Mouse (Mus musculus) c-Kit-positive CD71-positive TER-119-positive erythroid progenitor cells, embryonic 14.5 days (primary cell): ENCODE measurements at regions not wholly inside any gene's neighbourhood (a gene's known extent, or its start where the extent isn't known, plus 50 kb on each side); places are given as distances from the start of the nearest gene placed in this dataset.

Experiments used
- DNase-seq: peaks from one replicate; pipeline ENCODE4 v3.0.0-alpha.2; 2013; ENCODE audit warnings: low spot score

- no peak for DNase-seq
Observed at GRCm38 (mm10) chr3:82781464-82781863, 94.8 kb downstream of the Rbm46 start.

DNA sequence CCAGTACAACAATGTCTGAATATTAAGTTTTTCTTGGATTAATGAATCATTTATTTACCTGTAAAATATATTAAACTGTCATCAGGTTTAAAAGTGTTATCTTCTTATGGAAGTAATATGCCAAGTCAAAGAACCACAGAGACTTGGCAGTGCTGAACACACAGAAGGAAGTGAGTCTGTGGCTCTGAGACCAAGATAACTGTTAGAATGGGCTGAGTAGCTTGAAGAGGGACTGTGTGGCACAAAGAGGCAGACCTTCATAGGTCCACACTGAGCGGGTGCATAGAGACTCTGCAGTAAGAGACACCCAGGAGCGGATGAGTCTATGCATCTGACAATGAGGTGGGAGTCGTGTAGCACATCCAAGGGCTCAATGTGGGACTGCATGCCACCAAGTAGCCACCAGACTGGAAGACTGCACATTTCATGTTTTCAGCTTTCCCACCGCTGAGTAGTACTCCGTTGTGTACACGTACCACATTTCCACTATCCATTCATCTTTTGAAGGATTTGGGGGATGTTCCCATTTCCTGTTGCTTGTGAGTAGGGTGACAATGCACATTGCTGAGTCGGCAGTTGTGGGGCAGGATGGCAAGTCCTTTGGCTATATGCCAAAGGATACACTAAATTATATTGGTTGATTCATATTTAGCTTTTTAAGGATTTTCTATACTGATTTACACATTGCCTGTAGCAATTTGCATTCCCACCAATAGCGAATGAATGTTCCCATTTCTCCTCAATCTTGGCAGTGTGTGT is 105.6 kb downstream of the Rbm46 start:
- no peak for DNase-seq

GRCm38 (mm10) chr3:82767484-82767883 is 108.8 kb downstream of the Rbm46 start:
- DNase-seq: no peak

- no peak for DNase-seq
Observed at GRCm38 (mm10) chr3:82759946-82760345, 116.3 kb downstream of the Rbm46 start.

- no peak for DNase-seq
Observed at GRCm38 (mm10) chr3:82758967-82759366, 117.3 kb downstream of the Rbm46 start.

- peak; percentile 5 for DNase-seq
Observed at GRCm38 (mm10) chr3:82725546-82725945, 150.7 kb downstream of the Rbm46 start.

- no peak for DNase-seq
Observed at GRCm38 (mm10) chr3:82707628-82708027, 159.7 kb upstream of the Npy2r start.

DNA sequence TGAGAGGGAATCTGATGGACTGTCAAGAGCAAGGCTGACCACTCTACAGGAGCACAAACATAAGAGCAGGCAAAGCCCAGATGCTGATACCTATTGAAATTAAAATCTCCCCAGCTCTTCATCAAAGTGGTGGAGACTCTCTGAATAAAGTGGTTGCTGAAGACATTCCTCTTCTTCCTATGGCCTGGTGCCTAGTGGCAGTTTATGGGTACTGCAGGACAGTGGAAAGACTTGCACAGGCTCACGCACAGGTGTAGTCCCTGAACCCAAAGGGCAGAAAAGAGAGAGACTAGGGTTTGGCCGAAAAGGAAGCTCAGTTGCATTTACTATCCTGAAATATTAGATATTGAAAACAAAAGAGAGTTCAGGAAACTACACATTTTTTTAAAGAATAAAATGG is 144.2 kb upstream of the Npy2r start:
- no peak for DNase-seq

DNA sequence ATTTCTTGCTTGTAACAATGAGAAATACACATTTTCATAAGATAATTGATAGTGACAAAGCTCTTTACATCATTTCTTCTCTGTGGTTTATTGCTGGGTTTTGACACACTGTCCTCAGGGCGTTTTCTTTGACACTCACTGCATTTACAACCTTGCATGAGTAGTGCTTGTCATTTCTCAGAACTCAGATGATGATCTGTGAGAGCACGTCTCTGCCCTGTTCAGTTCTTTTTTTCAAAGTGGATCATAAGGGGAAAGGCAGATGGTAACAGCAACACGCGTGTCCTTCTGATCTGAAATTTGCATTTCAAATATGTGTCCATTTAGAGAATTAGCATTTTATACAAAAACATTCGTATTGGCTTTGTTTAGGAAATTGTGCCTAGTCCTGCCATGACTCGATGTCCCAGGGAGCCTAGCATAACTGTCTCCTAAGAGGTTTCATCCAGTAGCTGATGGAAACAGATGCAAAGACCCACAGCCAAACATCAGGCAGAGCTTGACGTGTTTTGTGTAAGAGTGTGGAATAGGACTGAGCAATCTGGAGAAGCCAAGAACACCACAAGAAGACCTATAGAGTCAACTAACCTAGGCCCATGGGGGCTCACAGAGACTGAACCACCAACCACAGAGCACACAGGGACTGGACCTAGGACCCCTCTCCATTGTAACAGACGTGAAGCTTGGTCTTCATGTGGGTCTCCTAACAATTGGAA is 108.4 kb upstream of the Npy2r start:
- no peak for DNase-seq

DNA sequence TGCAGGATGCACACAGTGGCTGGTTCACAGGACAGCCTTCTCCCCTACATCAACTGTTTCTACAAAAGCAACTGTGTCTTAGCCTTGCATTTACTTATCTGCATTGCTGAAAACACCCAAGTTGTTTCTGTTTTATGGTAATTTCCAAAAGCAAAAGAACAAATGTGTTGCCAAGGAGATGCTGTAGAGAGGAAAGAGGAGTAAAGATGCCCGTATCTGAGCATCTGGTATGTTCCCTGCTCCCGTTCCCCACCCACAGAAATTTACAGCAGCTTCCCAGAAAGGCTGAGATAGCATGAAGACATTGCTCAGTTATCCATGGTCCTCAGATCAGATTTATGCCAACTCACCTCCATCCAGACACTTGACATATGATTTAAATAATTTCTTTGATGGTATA is 104.5 kb upstream of the Npy2r start:
- DNase-seq: no peak

DNA sequence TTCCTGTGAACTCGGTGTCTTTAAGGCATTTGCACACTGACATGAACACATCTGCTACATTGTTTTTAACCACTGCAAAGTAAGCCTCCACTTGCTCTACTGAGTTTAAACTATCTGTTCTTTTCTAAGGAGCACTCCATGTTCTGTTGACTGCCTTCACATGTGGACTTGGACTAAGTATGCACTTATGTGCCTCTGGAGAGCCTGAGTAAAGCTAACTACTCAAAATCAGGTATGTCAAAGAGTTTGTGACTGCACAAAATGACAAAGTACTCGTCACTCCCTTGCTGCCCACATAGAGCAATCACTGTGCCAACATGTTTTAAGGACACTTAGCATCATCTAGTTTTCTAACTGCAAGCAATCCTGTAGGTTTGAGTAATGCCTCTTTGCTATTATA is 92.2 kb upstream of the Npy2r start:
- no peak for DNase-seq

DNA sequence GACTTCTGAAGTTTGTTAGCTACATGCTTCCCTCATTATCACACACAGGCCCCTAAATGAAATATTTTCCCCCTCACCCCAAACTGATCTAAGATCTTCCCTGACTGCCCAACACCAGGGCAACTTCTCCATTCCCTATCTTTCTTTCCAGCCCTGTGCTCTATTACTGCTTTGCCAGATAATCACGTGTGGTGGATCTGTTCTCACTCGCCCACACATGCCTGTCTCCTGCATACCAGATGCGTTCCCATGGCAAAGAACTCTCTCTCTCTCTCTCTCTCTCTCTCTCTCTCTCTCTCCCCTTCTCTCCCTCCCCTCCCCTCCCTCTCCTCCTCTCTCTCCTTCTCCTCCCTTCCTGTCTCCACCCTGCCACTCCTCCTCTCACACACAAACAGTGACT is 88.8 kb upstream of the Npy2r start:
- DNase-seq: no peak

GRCm38 (mm10) chr3:82620418-82621003 is 72.6 kb upstream of the Npy2r start:
- no peak for DNase-seq

DNA sequence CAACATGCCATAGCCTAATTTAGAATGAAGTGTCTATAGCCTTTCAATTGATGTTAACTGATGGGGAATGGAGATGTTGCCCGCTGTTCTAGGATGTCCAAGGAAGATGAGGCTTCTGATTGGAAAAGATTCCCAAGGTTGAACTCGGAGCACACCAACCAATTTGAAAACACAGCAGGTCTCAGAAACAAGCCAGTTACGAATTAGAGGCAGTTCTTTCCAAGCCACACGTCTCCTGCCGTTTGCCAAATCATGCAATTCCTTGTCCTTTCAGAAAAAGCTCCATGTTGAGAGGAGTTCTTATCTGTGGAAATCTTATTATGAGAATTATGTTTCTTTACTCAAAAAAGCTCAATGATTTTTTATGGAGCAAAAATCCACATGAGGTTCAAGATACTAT is 71.5 kb upstream of the Npy2r start:
- no peak for DNase-seq

- DNase-seq: no peak
Observed at GRCm38 (mm10) chr3:82601880-82602279, 54.0 kb upstream of the Npy2r start.

DNA sequence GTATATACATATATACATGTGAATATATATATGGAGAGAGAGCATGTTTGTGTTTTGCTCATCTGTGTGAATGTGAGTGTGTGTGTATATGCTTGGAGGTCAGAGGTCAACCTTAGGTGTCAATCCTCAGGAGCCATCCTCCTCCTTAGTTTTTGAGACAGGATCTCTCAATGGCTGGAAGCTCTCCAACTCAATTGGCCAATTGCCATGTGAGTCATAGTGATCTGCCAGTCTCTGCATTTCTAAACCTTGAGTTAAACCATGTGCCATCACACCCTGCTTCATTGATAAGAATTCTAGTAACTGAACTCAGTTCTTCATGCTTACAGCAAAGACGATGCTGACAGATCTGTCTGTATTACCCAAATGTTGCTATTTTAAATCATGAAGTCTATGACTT is 50.8 kb upstream of the Npy2r start:
- DNase-seq: no peak
